Mouse (Mus musculus): Measurements from ENCODE around the gene Tor1aip2. TPM values are rescaled to one million over a fixed set of nuclear protein-coding genes. Genes with fewer than 3 reads are reported as not detected.

The Tor1aip2 gene
- polyA plus RNA-seq, 2 experiments = 94.4 to 121 TPM

DNA sequence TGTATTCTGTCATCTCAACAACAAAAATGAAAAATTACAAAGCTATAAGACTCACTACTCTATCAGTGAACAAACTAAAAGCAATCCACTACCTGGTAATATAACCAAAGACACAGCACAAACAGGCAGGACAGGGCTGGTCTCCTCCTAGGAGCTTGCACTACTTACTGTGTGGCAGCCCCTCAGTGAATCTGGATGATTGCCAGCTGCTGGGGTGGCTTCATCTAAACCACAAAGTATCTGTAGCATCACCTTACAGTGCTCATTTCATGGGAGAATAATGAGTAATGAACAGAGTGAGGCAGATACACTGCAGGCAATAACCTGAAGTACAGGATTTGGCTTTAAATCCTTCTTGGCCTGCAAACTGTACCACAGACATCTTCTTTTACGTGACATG, 15.4 kb upstream of the Tor1aip2 start:
- Histone ChIP-seq H3K9me3 (ENCODE audit: control insufficient read depth, low read length) (no peaks in the 10 kb centered on the region), H3K36me3 (ENCODE audit: control insufficient read depth, insufficient read depth, low read length) (peaks cover 68% of the 10 kb centered on the region), H3K4me2 (replicated peaks; ENCODE audit: low read depth, low read length, severe bottlenecking) (no peak overlapping the region), H3K9ac (ENCODE audit: low read depth, low read length, severe bottlenecking) (no peak overlapping the region), H3K27ac (replicated peaks; ENCODE audit: low read depth, low read length) (no peak overlapping the region), H3K4me1 (ENCODE audit: control insufficient read depth, insufficient read depth, low read length) (no peaks in the 10 kb centered on the region), H3K27me3 (ENCODE audit: control insufficient read depth, insufficient read depth, low read length) (no peaks in the 10 kb centered on the region), H3K4me3 (replicated peaks; ENCODE audit: low read length) (no peak overlapping the region)
- ATAC-seq (ENCODE audit: low FRiP score, low read depth) (no peak), DNase-seq (ENCODE audit: low spot score) (no peak)
- no peak for TF ChIP-seq POLR2A (IDR thresholded peaks at IDR 0.05; ENCODE audit: borderline replicate concordance, extremely low read depth, insufficient read depth, insufficient read length)
- WGBS = 82% methylated on average over 1 of the region's 1 CpGs

DNA sequence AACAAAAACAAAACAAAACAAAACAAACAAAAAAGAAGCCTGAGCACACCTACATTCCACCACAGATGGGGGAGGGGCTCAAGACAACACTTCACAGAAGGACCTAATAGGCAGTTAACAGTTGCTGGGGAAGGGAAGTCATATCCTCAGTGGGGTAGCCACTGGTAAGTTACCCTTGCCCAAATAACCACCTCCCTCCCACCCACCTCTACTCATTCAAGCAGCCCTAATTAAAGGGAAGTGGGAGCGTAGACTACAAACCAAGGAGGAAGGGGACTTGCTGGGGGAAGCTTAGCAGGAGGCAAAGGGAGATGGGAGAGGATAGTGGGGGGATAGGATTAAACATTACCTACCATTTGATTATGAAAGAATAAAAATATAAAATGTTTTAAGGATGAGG, 14.8 kb upstream of the Tor1aip2 start:
- Histone ChIP-seq H3K4me1 (ENCODE audit: control insufficient read depth, insufficient read depth, low read length) (no peaks in the 10 kb centered on the region), H3K36me3 (ENCODE audit: control insufficient read depth, insufficient read depth, low read length) (peaks cover 65% of the 10 kb centered on the region), H3K27me3 (ENCODE audit: control insufficient read depth, insufficient read depth, low read length) (no peaks in the 10 kb centered on the region), H3K9ac (ENCODE audit: low read depth, low read length, severe bottlenecking) (no peak overlapping the region), H3K4me3 (replicated peaks; ENCODE audit: low read length) (no peak overlapping the region), H3K9me3 (ENCODE audit: control insufficient read depth, low read length) (no peaks in the 10 kb centered on the region), H3K27ac (replicated peaks; ENCODE audit: low read depth, low read length) (no peak overlapping the region), H3K4me2 (replicated peaks; ENCODE audit: low read depth, low read length, severe bottlenecking) (no peak overlapping the region)
- TF ChIP-seq POLR2A (IDR thresholded peaks at IDR 0.05; ENCODE audit: borderline replicate concordance, extremely low read depth, insufficient read depth, insufficient read length) = no peak
- DNase-seq (ENCODE audit: low spot score) = no peak
- ATAC-seq (ENCODE audit: low FRiP score, low read depth) = no peak
- 67% methylated on average over 1 of the region's 1 CpGs for WGBS

DNA sequence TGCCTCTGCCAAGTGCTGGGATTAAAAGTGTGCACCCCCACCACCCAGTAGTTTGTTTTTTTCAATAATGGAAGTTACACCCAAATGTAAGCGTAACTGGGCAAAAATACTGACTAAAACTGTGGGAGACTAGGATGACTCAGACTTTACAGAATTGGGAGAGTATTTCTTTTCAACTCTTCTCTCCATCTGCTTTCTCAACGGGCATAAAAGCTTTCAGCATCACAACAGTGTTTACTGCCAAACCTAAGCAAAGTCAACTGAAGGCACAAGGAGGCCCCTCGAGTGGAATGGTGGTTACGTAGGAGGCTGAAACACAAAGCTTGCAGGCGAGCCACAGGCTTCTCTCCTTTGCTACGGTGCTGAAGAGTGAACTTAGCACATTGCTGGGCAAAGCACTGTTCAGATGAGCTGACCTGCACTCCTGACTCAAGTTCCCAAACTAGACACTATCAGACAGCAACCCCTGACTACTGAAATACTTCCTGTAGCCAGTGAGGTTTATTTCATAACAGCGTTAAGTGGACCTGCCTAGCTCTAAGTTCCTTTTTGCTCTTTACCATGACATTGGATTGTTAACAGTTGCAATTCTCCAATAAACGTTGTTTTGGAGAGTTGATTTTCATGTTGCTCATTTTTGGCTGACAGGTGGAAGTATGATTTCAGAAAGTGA, 10.2 kb upstream of the Tor1aip2 start:
- H3K4me1 ChIP-seq (ENCODE audit: control insufficient read depth, insufficient read depth, low read length) = no peaks in the 10 kb centered on the region
- H3K4me3 ChIP-seq (replicated peaks; ENCODE audit: low read length) = no peak overlapping the region
- TF ChIP-seq POLR2A (IDR thresholded peaks at IDR 0.05; ENCODE audit: borderline replicate concordance, extremely low read depth, insufficient read depth, insufficient read length) = no peak
- ATAC-seq (ENCODE audit: low FRiP score, low read depth) (no peak), DNase-seq (ENCODE audit: low spot score) (no peak)
- H3K27ac ChIP-seq (replicated peaks; ENCODE audit: low read depth, low read length) = no peak overlapping the region
- H3K36me3 ChIP-seq (ENCODE audit: control insufficient read depth, insufficient read depth, low read length) = peaks cover 48% of the 10 kb centered on the region
- WGBS = 85% methylated on average over 8 of the region's 8 CpGs
- H3K4me2 ChIP-seq (replicated peaks; ENCODE audit: low read depth, low read length, severe bottlenecking) = no peak overlapping the region
- H3K27me3 ChIP-seq (ENCODE audit: control insufficient read depth, insufficient read depth, low read length) = no peaks in the 10 kb centered on the region
- H3K9ac ChIP-seq (ENCODE audit: low read depth, low read length, severe bottlenecking) = no peak overlapping the region
- no peaks in the 10 kb centered on the region for H3K9me3 ChIP-seq (ENCODE audit: control insufficient read depth, low read length)

DNA sequence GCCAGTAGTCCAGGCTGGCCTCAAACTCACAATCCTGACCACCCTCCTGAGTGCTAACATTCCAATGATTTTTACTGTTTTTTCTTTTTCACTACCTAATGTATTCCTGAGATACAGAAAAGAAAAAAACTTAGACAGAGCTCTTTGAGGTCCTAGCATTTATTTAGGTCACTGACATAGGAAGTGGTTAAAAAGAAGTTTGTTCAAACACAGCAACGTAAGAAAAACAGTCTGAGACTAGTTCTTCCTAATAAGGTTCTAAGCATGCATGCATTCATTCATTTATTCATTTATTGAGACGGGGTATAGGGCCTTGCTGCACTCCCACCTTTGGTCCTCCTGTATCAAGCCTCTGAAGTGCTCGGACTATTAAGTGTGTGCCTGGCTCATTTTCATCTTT, 7.4 kb upstream of the Tor1aip2 start:
- Histone ChIP-seq H3K27ac (replicated peaks; ENCODE audit: low read depth, low read length) (no peak overlapping the region), H3K4me2 (replicated peaks; ENCODE audit: low read depth, low read length, severe bottlenecking) (no peak overlapping the region), H3K9ac (ENCODE audit: low read depth, low read length, severe bottlenecking) (no peak overlapping the region), H3K4me3 (replicated peaks; ENCODE audit: low read length) (no peak overlapping the region), H3K4me1 (ENCODE audit: control insufficient read depth, insufficient read depth, low read length) (no peaks in the 10 kb centered on the region), H3K27me3 (ENCODE audit: control insufficient read depth, insufficient read depth, low read length) (no peaks in the 10 kb centered on the region), H3K36me3 (ENCODE audit: control insufficient read depth, insufficient read depth, low read length) (peaks cover 55% of the 10 kb centered on the region), H3K9me3 (ENCODE audit: control insufficient read depth, low read length) (no peaks in the 10 kb centered on the region)
- 90% methylated on average over 3 of the region's 3 CpGs for WGBS
- no peak for TF ChIP-seq POLR2A (IDR thresholded peaks at IDR 0.05; ENCODE audit: borderline replicate concordance, extremely low read depth, insufficient read depth, insufficient read length)
- no peak for DNase-seq (ENCODE audit: low spot score)
- no peak for ATAC-seq (ENCODE audit: low FRiP score, low read depth)

DNA sequence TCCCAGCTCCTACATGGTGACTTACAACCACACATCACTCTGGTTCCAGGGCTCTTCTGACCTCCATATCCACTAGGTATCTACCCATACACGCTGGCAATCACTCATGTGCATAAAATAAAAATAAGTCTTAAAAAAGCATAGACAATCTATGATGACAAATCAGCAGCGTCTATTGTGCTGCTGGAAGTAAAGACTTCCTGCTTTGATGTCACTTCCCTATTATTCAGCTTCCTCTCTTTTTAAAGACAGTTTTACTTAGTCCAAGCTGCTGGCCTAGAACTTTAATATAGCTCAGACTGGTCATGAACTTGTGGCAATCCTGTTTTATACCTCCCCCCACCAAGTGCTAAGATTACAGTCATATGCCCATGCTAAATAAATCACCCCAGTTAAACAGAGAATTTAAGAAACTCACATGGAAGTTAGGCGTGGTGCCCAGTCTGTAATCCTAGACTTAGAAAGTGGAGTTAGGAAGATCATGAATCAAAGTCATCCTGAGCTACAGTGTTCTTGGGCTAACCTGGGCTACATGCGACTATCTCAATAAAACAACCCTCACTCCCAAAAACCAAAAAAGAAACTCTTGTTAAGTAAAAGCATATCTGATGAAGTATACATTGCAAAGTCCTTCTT, 6.7 kb upstream of the Tor1aip2 start:
- ATAC-seq (ENCODE audit: low FRiP score, low read depth) = no peak
- Histone ChIP-seq H3K9me3 (ENCODE audit: control insufficient read depth, low read length) (no peaks in the 10 kb centered on the region), H3K27ac (replicated peaks; ENCODE audit: low read depth, low read length) (no peak overlapping the region), H3K4me2 (replicated peaks; ENCODE audit: low read depth, low read length, severe bottlenecking) (no peak overlapping the region), H3K27me3 (ENCODE audit: control insufficient read depth, insufficient read depth, low read length) (no peaks in the 10 kb centered on the region), H3K36me3 (ENCODE audit: control insufficient read depth, insufficient read depth, low read length) (peaks cover 61% of the 10 kb centered on the region), H3K9ac (ENCODE audit: low read depth, low read length, severe bottlenecking) (no peak overlapping the region), H3K4me1 (ENCODE audit: control insufficient read depth, insufficient read depth, low read length) (no peaks in the 10 kb centered on the region), H3K4me3 (replicated peaks; ENCODE audit: low read length) (no peak overlapping the region)
- 89% methylated on average over 4 of the region's 4 CpGs for WGBS
- no peak for DNase-seq (ENCODE audit: low spot score)
- no peak for TF ChIP-seq POLR2A (IDR thresholded peaks at IDR 0.05; ENCODE audit: borderline replicate concordance, extremely low read depth, insufficient read depth, insufficient read length)

Data from limb, embryonic 14.5 days (tissue).